Mouse (Mus musculus): ENCODE measurements at regions not wholly inside any gene's neighbourhood (a gene's known extent, or its start where the extent isn't known, plus 50 kb on each side); places are given as distances from the start of the nearest gene placed in this dataset.

DNA sequence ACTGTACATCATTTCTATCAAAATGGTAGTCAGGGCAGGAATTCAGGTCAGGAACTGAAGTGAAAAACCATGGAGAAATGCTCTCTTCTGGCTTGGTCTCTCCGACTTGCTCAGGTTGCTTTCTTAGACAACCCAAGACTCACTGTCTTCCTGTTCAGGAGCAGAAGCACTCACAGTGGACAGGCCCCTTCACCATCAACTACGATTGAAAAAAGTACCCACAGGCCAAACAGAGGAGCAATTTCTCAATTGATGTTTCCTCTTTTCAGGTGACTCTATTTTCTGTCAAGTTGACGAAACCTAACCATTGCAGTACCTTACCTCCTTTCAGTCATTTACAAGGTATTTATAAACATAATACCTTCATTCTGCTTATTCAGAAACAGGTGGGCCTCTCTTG lies 136.4 kb downstream of the St8sia4 start:
- TF ChIP-seq TAL1 (conservative IDR thresholded peaks at IDR 0.05; ENCODE audit: low read depth, low read length), result no peak
- TF ChIP-seq CTCF (IDR thresholded peaks at IDR 0.05; ENCODE audit: low read depth, low read length), result no peak

Measured in G1E (cell line).